Comparison of ENCODE assay signal across 11 mouse cellular contexts in genomic region chr1:118878291-118878690, GRCm38 (mm10).
A peak's percentile ranks its signal among the peaks of the same experiment; 100 is the strongest.
DNase-seq lines count a peak whose midpoint lies in the region; ATAC-seq lines count a peak whose summit lies in the region.
"Had no signal": no experiment of that assay in that cellular context is flagged by ENCODE, and none has a peak within 500 bp of the region (broad histone marks: within the 10 kb centered on the region; RNA-seq: fewer than 3 reads in every experiment).

No protein-coding gene starts in this region.

- no peaks in the 10 kb centered on the region for H3K9me3 ChIP-seq in embryonic facial prominence, embryonic 15.5 days (replicated peaks)
- no peaks in the 10 kb centered on the region for H3K9me3 ChIP-seq in limb, embryonic 13.5 days
- no peaks in the 10 kb centered on the region for H3K9me3 ChIP-seq in forebrain, embryonic 12.5 days
- H3K9me3 ChIP-seq: neural tube, embryonic 13.5 days had no signal

- peaks cover 35% of the 10 kb centered on the region for H3K4me1 ChIP-seq in embryonic facial prominence, embryonic 15.5 days
- H3K4me1 ChIP-seq in limb, embryonic 13.5 days: peaks cover 31% of the 10 kb centered on the region
- H3K4me1 ChIP-seq in forebrain, embryonic 12.5 days: no peaks in the 10 kb centered on the region

- no peaks in the 10 kb centered on the region for H3K27me3 ChIP-seq in embryonic facial prominence, embryonic 15.5 days
- no peaks in the 10 kb centered on the region for H3K27me3 ChIP-seq in limb, embryonic 13.5 days
- H3K27me3 ChIP-seq in forebrain, embryonic 12.5 days: no peaks in the 10 kb centered on the region
- H3K27me3 ChIP-seq: neural tube, embryonic 13.5 days had no signal

- H3K9ac ChIP-seq in embryonic facial prominence, embryonic 15.5 days: no peak overlapping the region
- no peak overlapping the region for H3K9ac ChIP-seq in limb, embryonic 13.5 days
- H3K9ac ChIP-seq in forebrain, embryonic 12.5 days: no peak overlapping the region
- H3K9ac ChIP-seq: neural tube, embryonic 13.5 days had no signal

- peak; percentile 7 for DNase-seq in gastrocnemius, adult 18-20 months (ENCODE audit: low spot score)
- DNase-seq in gastrocnemius, adult 8-10 months (ENCODE audit: low spot score in 2 of 2): no peak
- peak; percentile 4 for DNase-seq in kidney, adult 18-20 months
- DNase-seq in left cerebral cortex, adult 18-20 months (ENCODE audit: low spot score in 2 of 2): no peak
- DNase-seq in neural tube, embryonic 10.5 days (ENCODE audit: extremely low spot score, low spot score): no peak
- DNase-seq: gastrocnemius, adult 2 months had no signal

- H3K36me3 ChIP-seq in embryonic facial prominence, embryonic 15.5 days: peaks cover 29% of the 10 kb centered on the region; the same call in 1 of the 2 replicates
- H3K36me3 ChIP-seq in limb, embryonic 13.5 days: peaks cover 75% of the 10 kb centered on the region
- H3K36me3 ChIP-seq in forebrain, embryonic 12.5 days (replicated peaks): peaks cover 20% of the 10 kb centered on the region
- H3K36me3 ChIP-seq: neural tube, embryonic 13.5 days had no signal

- H3K4me2 ChIP-seq in embryonic facial prominence, embryonic 15.5 days (replicated peaks): no peak overlapping the region
- no peak overlapping the region for H3K4me2 ChIP-seq in limb, embryonic 13.5 days (replicated peaks)
- H3K4me2 ChIP-seq in forebrain, embryonic 12.5 days: no peak overlapping the region
- H3K4me2 ChIP-seq: neural tube, embryonic 13.5 days had no signal

- WGBS in embryonic facial prominence, embryonic 15.5 days: 38% methylated on average over 6 of the region's 6 CpGs
- WGBS in limb, embryonic 13.5 days: 14% methylated on average over 6 of the region's 6 CpGs
- 84% methylated on average over 6 of the region's 6 CpGs for WGBS in forebrain, embryonic 12.5 days

- no peak for ATAC-seq in embryonic facial prominence, embryonic 15.5 days (ENCODE audit: insufficient number of reproducible peaks, low FRiP score, low TSS enrichment, low read depth)
- ATAC-seq in limb, embryonic 13.5 days (ENCODE audit: low FRiP score, low read depth): peak; percentile 37
- ATAC-seq in forebrain, embryonic 12.5 days (ENCODE audit: low FRiP score): no peak

- H3K4me3 ChIP-seq in embryonic facial prominence, embryonic 15.5 days (replicated peaks): no peak overlapping the region
- no peak overlapping the region for H3K4me3 ChIP-seq in limb, embryonic 13.5 days
- no peak overlapping the region for H3K4me3 ChIP-seq in forebrain, embryonic 12.5 days (replicated peaks)
- H3K4me3 ChIP-seq: gastrocnemius, adult 2 months; neural tube, embryonic 13.5 days had no signal

- H3K27ac ChIP-seq in embryonic facial prominence, embryonic 15.5 days (replicated peaks): 0 out of 2 replicates have a peak overlapping the region, but pooled peaks have one; percentile 34
- H3K27ac ChIP-seq in limb, embryonic 13.5 days: peak overlapping the region; percentile 69; the same call in 1 of the 2 replicates
- H3K27ac ChIP-seq in forebrain, embryonic 12.5 days: no peak overlapping the region
- H3K27ac ChIP-seq: gastrocnemius, adult 2 months; macrophage; neural tube, embryonic 13.5 days had no signal

Comparison
In these comparisons a context has a peak if more than half of its experiments do, and no peak if none do; other contexts are left out.
1. DNase-seq: peak in gastrocnemius, adult 18-20 months (single experiment) and kidney, adult 18-20 months (single experiment); none in gastrocnemius, adult 8-10 months (0 of 2), left cerebral cortex, adult 18-20 months (0 of 2) and neural tube, embryonic 10.5 days (single experiment).